Mouse (Mus musculus) ovary, postnatal 36 days (tissue): Measurements from ENCODE around the gene Aifm1.
A peak's percentile ranks its signal among the peaks of the same experiment; 100 is the strongest.
"Not testable (repeated sequence)": the region's sequence is repeated elsewhere in the genome, so short reads cannot be mapped to it uniquely, and the experiment has no call there.

Experiments
- DNase-seq: peaks from one replicate; pipeline ENCODE4 v3.0.0; 2022; ENCODE audit warnings: low spot score, mixed read lengths

Gene Aifm1

GRCm38 (mm10) chrX:48456956-48457355 is 56.4 kb downstream of the Aifm1 start:
- no peak for DNase-seq

- DNase-seq, result peak; percentile 40
These were observed 58.3 kb downstream of the Aifm1 start for GRCm38 (mm10) chrX:48455018-48455417.

GRCm38 (mm10) chrX:48454495-48454878 is 58.9 kb downstream of the Aifm1 start:
- DNase-seq, result no peak

- peak; percentile 75 for DNase-seq
These were observed 59.4 kb downstream of the Aifm1 start for GRCm38 (mm10) chrX:48453736-48454494.

GRCm38 (mm10) chrX:48452931-48453673 is 60.3 kb downstream of the Aifm1 start:
- peak; percentile 45 for DNase-seq

GRCm38 (mm10) chrX:48452231-48452890 is 61.0 kb downstream of the Aifm1 start:
- no peak for DNase-seq

- peak; percentile 38 for DNase-seq
These were observed 63.7 kb downstream of the Aifm1 start for GRCm38 (mm10) chrX:48449646-48450045.

- DNase-seq, result no peak
These were observed 68.7 kb downstream of the Aifm1 start for GRCm38 (mm10) chrX:48444677-48445076.

- DNase-seq, result no peak
These were observed 71.4 kb downstream of the Aifm1 start for GRCm38 (mm10) chrX:48441954-48442353.

- no peak for DNase-seq
These were observed 71.8 kb downstream of the Aifm1 start for GRCm38 (mm10) chrX:48441548-48441947.

GRCm38 (mm10) chrX:48439036-48439435 is 74.3 kb downstream of the Aifm1 start:
- no peak for DNase-seq

GRCm38 (mm10) chrX:48436082-48436481 is 77.3 kb downstream of the Aifm1 start:
- not testable (repeated sequence) for DNase-seq

GRCm38 (mm10) chrX:48435477-48435900 is 77.9 kb downstream of the Aifm1 start:
- DNase-seq, result no peak

GRCm38 (mm10) chrX:48434251-48434650 is 79.1 kb downstream of the Aifm1 start:
- DNase-seq, result no peak

GRCm38 (mm10) chrX:48433527-48433899 is 79.8 kb downstream of the Aifm1 start:
- no peak for DNase-seq

- no peak for DNase-seq
These were observed 80.5 kb downstream of the Aifm1 start for GRCm38 (mm10) chrX:48432599-48433526.

GRCm38 (mm10) chrX:48429538-48429937 is 83.8 kb downstream of the Aifm1 start:
- no peak for DNase-seq

- DNase-seq, result no peak
These were observed 84.3 kb downstream of the Aifm1 start for GRCm38 (mm10) chrX:48429100-48429499.

- DNase-seq, result no peak
These were observed 84.7 kb downstream of the Aifm1 start for GRCm38 (mm10) chrX:48428642-48429041.

- no peak for DNase-seq
These were observed 85.1 kb downstream of the Aifm1 start for GRCm38 (mm10) chrX:48428241-48428640.

- no peak for DNase-seq
These were observed 88.1 kb downstream of the Aifm1 start for GRCm38 (mm10) chrX:48425280-48425679.
